Mouse (Mus musculus): ENCODE measurements at regions not wholly inside any gene's neighbourhood (a gene's known extent, or its start where the extent isn't known, plus 50 kb on each side); places are given as distances from the start of the nearest gene placed in this dataset.

DNA sequence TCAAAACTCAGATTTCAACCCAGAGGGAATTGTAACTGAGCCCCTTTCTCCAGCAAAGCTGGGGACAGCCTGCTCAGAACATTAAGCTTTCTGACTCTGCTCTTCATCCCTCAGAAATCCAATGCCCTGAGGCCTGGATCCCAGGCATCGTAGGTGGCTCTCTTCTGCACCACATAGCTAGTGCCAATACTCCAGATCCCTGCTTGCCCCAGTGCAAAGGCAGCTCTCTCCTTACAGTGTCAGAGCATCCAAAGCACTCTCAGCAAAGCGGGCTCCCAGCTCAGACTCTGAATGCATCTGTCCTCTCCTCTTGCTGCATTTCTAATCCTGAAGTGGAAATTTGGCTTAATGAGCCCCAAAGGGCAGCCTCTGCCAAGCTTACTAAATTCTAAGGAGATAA is 59.4 kb upstream of the Ddit4l start:
- peak in 1 of 2 experiments; percentile 26 for DNase-seq (ENCODE audit: low spot score in 2 of 2)

DNA sequence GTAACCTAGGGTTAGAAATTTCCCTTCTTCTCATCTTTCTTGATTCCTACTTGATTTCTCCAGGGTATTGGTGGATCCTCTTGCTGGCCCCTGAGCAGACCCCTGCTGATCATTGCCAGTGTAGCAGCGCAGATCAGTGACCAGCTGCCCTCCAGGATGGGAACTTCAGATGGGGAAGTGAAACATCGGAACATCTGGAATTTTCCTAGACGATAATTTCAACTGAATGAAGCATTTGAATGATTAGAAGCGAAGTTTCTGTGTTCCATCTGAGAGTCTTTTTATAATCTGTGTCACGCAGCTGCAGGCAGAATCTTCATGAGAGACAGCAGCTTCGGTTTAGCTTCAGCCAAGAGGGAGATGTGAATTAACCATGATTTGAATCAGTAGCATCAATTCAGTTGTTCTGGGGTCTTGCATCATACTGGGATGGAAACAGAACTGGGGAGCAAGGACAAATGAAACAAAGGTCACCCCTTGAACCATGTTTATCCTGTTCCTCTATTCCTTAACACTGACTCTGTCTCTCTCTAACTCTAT is 57.8 kb upstream of the Ddit4l start:
- no peak for DNase-seq (ENCODE audit: low spot score in 2 of 2)

DNA sequence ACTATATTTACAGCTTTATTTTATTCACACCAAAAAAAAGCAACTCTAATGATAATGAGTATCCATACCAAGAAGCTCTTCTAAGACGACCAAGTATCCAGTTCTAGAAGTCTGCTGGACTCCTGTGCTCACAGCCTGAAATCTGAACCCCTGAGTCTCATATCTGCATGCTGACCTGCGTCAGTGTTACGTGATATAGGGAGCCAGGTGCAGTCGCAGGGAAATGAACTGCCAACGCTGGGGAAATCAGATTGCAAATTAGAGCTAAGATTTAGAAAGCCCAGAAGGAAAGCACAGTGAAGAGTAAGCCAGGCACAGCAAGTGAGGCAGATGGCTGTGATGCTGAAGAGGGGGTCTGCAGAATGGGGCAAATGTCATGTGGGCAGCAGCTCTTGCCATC is 57.1 kb upstream of the Ddit4l start:
- DNase-seq (ENCODE audit: low spot score in 2 of 2): no peak

DNA sequence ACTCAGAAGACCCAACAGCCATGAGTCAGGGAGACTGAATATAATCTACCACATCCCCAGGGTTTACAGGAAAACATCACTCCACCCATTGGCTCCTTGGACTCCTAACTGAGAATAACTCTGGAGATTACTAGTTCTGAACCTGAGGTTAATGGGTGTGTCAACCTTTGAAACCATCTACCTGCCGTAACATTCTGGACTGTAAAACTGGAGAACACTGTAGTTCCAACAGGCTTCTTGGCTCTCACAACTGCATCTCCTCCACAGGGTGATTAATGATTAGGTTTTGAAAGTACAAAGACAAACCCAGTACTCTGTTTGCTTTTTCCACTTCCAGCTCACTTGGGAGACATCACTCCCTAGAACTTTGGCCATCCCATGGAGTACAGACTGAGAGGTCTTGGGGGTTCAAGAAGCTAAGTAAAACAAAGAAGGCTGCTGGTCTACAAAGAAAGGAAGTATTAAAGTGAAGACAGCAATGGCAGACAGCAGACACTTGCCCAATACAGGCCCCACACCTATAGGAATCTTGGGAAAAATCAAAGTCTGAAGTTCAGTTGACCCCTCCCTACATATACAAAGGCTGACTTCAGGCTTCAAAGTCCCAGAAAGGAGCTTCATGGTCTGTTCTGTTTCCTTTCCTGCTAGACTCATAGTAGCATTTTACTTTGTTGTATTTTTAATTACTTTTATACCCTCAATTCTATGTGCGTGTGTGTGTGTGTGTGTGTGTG is 52.7 kb upstream of the Ddit4l start:
- DNase-seq (ENCODE audit: low spot score in 2 of 2): no peak

Measured in layer of hippocampus, postnatal 10 days (tissue).